Mouse (Mus musculus): ENCODE data around the gene Pgap1. TPM values are rescaled to one million over a fixed set of nuclear protein-coding genes. Genes with fewer than 3 reads are reported as not detected.

The Pgap1 gene
- 10 to 100 TPM; 21.5 to 22.2 TPM for total RNA-seq (2023)

GRCm38 (mm10) chr1:54557301-54558229, at the start of gene Pgap1:
Gene Pgap1, minus strand, starts transcription at chr1:54557684.

GRCm38 (mm10) chr1:54438340-54439079, 119.0 kb downstream of the Pgap1 start, which contains the start of gene Gtf3c3:
Gene Gtf3c3, minus strand, starts transcription at chr1:54438971.

Other genes with a start within 250 kb of the Pgap1 start
- gene Gtf3c3, start 118.7 kb downstream of the Pgap1 start, total RNA-seq (2023) = 10 to 100 TPM; 29.5 to 31.3 TPM

Measured in T-cell, adult 66 days (primary cell).